Mouse (Mus musculus) lung, postnatal 0 days (tissue): ENCODE measurements at regions not wholly inside any gene's neighbourhood (a gene's known extent, or its start where the extent isn't known, plus 50 kb on each side); places are given as distances from the start of the nearest gene placed in this dataset.

Source experiments
- CTCF ChIP-seq: IDR thresholded peaks from 2 replicates; pipeline ENCODE4 v1.5.1; 2016; ENCODE audit warnings: antibody characterized with exemption, mild to moderate bottlenecking
- EP300 ChIP-seq: IDR thresholded peaks from 2 replicates; pipeline ENCODE4 v1.6.1; 2016; ENCODE audit warnings: antibody characterized with exemption, mild to moderate bottlenecking, control low read depth

- TF ChIP-seq CTCF (no peak), EP300 (no peak)
These were observed 983.3 kb upstream of the Nr2f1 start for GRCm38 (mm10) chr13:79182630-79183412.
